Mouse (Mus musculus) bone marrow, adult 2 months (tissue): ENCODE measurements around the gene Mid1.
"Not testable (repeated sequence)": the region's sequence is repeated elsewhere in the genome, so short reads cannot be mapped to it uniquely, and the experiment has no call there.

Experiments
- CTCF ChIP-seq: fragments of 200-500 bp; IDR thresholded peaks from 2 replicates; pipeline ENCODE4 v1.5.1; 2011; ENCODE audit warnings: low read length, control low read depth; ENCODE audit not compliant: control insufficient read depth, insufficient read depth
- POLR2A ChIP-seq: fragments of 200-500 bp; IDR thresholded peaks from 2 replicates; pipeline ENCODE4 v1.6.1; 2011; ENCODE audit warnings: low read depth, mild to moderate bottlenecking, control low read depth, low read length, borderline replicate concordance; ENCODE audit not compliant: control insufficient read depth

DNA sequence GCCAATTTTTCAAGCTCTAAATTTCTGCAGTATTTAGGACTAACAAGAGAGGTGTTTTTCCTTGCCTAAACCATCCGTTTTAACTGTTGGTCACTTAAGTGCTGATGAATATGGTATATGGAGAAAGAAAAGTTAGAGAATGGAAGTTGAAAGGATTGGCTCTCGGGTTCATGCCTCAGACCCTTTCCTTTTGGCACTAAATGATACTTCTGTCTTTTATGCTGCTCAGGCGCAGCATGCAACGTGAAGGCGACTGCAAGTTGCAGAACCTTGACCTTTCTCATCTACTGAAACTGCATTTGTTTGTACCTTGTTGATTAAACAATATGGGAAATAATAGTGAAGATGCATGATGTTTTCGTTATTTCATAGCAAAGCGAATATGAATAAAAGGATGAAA is 285.5 kb downstream of the Mid1 start:
- not testable (repeated sequence) for TF ChIP-seq POLR2A, CTCF
